Mouse (Mus musculus) bone marrow, adult 2 months (tissue): ENCODE measurements at regions not wholly inside any gene's neighbourhood (a gene's known extent, or its start where the extent isn't known, plus 50 kb on each side); places are given as distances from the start of the nearest gene placed in this dataset.

Experiments
- CTCF ChIP-seq: fragments of 200-500 bp; IDR thresholded peaks from 2 replicates; pipeline ENCODE4 v1.5.1; 2011; ENCODE audit warnings: low read length, control low read depth; ENCODE audit not compliant: control insufficient read depth, insufficient read depth
- POLR2A ChIP-seq: fragments of 200-500 bp; IDR thresholded peaks from 2 replicates; pipeline ENCODE4 v1.6.1; 2011; ENCODE audit warnings: low read depth, mild to moderate bottlenecking, control low read depth, low read length, borderline replicate concordance; ENCODE audit not compliant: control insufficient read depth

DNA sequence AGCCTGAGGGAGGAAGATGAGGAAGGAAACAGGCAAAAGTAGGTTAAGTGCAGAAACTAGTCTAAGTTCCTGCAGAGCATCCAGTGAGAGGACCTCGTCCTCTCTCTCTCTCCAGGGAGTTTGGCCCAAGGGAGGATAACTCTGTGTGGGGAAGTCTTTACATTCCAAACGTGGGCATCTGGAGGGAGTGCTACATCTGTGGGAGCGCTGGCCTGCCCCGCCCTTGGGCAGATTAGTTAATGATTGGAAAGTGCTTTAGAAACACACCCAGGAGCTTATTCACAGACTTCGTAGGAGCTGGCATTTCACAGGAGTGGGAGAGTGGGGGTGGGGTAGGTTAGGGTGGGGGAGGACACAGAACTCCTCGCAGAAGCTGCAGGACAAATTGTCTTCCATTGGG, 70.1 kb upstream of the Gm9887 start:
- TF ChIP-seq CTCF (no peak), POLR2A (no peak)
